Mouse (Mus musculus): Measurements from ENCODE around the gene Myo5c. TPM values are rescaled to one million over a fixed set of nuclear protein-coding genes. Genes with fewer than 3 reads are reported as not detected.
A peak's percentile ranks its signal among the peaks of the same experiment; 100 is the strongest.

Gene Myo5c
- polyA plus RNA-seq, 1 experiment from 2014 or later = 0.51 TPM

DNA sequence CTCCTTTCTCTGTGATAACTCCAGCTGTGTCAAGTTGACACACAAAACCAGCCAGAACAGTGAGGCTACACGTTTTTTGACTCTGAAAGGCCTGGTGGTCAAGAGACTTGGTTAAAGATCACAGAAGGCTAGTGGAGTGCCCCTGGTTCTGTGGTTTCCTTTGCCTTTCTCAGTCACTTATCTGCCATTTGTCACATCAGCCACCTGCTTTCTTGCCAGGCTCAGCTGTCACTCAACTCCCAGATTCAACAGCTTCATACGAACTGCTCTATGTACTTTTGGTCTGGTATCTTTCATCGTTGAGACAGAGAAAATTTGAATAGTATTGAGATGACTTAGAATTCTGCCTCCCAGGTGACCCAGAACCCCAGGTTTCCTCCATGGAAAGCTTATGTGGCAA lies 21.9 kb downstream of the Myo5c start:
- 41% methylated on average over 3 of the region's 3 CpGs for WGBS
- no peak for ATAC-seq
- Histone ChIP-seq H3K27ac (ENCODE audit: low read depth, low read length) (peak overlapping the region; percentile 71), H3K9ac (ENCODE audit: low read depth, low read length) (no peak overlapping the region), H3K4me1 (ENCODE audit: control insufficient read depth, insufficient read depth, low read depth, low read length) (peaks cover 16% of the 10 kb centered on the region), H3K9me3 (ENCODE audit: control insufficient read depth, low read length) (no peaks in the 10 kb centered on the region), H3K36me3 (ENCODE audit: control insufficient read depth, insufficient read depth, low read length) (no peaks in the 10 kb centered on the region), H3K4me2 (ENCODE audit: low read length) (no peak overlapping the region), H3K4me3 (ENCODE audit: low read length) (no peak overlapping the region), H3K27me3 (replicated peaks; ENCODE audit: control insufficient read depth, insufficient read depth, low read length) (no peaks in the 10 kb centered on the region)

DNA sequence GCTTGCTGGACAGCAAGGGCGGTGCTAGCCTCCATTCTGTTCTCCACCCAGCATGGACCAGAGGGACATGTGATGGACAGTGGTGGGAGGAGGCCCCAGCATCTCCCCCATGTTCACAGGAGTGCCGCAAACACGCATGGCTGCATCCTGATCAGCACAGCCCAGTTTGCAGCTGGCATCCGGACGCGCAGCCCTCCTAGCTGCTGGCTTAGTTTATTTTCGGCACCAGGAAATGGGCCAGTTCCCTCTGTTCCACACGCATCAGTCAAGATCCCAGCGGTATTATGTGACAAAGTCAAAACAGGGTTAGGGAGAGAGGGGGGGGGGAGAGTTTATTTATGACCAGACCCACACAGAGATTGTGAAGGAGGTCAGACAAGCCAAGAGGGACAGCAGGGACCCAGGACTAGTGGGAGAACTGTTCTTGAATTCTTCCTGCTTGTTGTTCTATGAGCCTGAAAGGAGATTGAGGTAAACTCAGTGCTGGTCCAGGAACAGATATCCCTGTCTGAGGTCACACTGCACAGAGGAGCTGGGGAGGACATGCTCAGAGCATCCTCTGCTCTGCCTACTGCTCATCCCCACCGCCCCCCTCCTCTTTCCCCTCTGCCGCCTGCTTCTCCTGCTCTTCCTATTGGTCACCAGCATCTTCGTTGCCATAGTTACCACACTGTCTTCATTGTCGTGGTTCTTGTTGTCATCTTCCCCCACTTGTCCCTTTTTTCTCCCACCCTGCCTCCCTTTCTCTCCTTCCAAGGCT lies 22.6 kb downstream of the Myo5c start:
- Histone ChIP-seq H3K36me3 (ENCODE audit: control insufficient read depth, insufficient read depth, low read length) (no peaks in the 10 kb centered on the region), H3K4me3 (ENCODE audit: low read length) (no peak overlapping the region), H3K9ac (ENCODE audit: low read depth, low read length) (no peak overlapping the region), H3K27ac (ENCODE audit: low read depth, low read length) (peak overlapping the region; percentile 76), H3K4me1 (ENCODE audit: control insufficient read depth, insufficient read depth, low read depth, low read length) (peaks cover 16% of the 10 kb centered on the region), H3K27me3 (replicated peaks; ENCODE audit: control insufficient read depth, insufficient read depth, low read length) (no peaks in the 10 kb centered on the region), H3K4me2 (ENCODE audit: low read length) (no peak overlapping the region), H3K9me3 (ENCODE audit: control insufficient read depth, low read length) (no peaks in the 10 kb centered on the region)
- WGBS = 29% methylated on average over 13 of the region's 13 CpGs
- peak; percentile 96 for ATAC-seq

DNA sequence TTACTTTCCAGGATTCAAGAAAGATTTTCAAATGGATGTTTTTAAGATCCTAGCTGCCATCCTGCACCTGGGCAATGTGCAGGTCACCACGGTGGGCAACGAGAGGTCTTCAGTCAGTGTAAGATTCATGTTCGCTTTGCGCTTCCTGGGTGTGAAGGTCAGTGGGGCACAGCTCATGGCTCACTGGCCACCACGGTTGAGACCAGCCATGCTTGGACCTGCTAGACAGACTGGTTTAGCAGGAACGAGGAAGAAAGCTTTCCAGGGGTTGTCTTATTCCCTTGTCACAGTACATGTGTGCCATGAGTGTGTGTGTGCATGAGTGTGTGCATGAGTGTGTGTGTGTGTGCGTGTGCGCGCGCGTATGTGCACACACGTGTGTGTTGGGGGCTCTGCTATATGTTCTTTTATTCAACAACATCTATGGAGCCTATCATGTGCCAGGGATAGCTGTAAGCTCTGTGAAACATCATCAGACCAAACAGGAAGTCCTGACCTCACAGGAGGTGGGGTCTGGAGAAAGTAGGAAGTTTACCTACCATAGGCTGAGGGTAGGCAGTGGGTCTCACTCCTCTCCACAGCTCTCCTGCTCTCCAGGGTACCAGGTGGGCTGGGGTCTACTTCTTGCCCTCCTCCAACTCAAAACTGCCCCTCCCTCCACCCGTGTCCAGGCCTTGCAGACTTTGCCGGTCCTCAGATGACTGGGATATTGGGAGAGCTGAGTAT lies 24.2 kb downstream of the Myo5c start:
- no peaks in the 10 kb centered on the region for H3K9me3 ChIP-seq (ENCODE audit: control insufficient read depth, low read length)
- no peak overlapping the region for H3K4me2 ChIP-seq (ENCODE audit: low read length)
- H3K4me1 ChIP-seq (ENCODE audit: control insufficient read depth, insufficient read depth, low read depth, low read length) = peaks cover 16% of the 10 kb centered on the region
- no peaks in the 10 kb centered on the region for H3K36me3 ChIP-seq (ENCODE audit: control insufficient read depth, insufficient read depth, low read length)
- ATAC-seq = no peak
- no peak overlapping the region for H3K4me3 ChIP-seq (ENCODE audit: low read length)
- 89% methylated on average over 14 of the region's 14 CpGs for WGBS
- no peaks in the 10 kb centered on the region for H3K27me3 ChIP-seq (replicated peaks; ENCODE audit: control insufficient read depth, insufficient read depth, low read length)
- H3K9ac ChIP-seq (ENCODE audit: low read depth, low read length) = no peak overlapping the region
- H3K27ac ChIP-seq (ENCODE audit: low read depth, low read length) = no peak overlapping the region

DNA sequence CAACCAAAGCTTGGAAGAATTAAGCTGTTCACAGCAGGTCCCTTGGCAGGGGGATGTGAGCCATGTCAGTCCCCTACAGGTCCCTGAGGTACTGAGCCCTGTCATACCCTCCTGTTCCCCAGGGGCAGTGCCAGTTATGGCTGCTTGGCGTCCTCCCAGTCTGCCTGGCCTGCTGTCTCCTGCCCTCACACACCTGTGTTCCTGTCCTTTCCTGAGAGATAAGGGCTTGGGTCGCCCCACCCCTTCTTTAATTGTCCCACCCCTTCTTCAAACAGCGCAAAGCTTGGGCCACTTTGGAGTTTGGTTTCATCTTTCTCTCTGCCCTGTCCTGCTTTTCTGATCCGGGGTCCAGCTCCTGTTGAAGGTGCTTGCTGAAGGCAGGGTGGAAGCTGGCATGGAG lies 27.0 kb downstream of the Myo5c start:
- peaks cover 20% of the 10 kb centered on the region for H3K4me1 ChIP-seq (ENCODE audit: control insufficient read depth, insufficient read depth, low read depth, low read length)
- no peak overlapping the region for H3K4me2 ChIP-seq (ENCODE audit: low read length)
- no peaks in the 10 kb centered on the region for H3K36me3 ChIP-seq (ENCODE audit: control insufficient read depth, insufficient read depth, low read length)
- H3K9me3 ChIP-seq (ENCODE audit: control insufficient read depth, low read length) = no peaks in the 10 kb centered on the region
- H3K9ac ChIP-seq (ENCODE audit: low read depth, low read length) = no peak overlapping the region
- H3K27me3 ChIP-seq (replicated peaks; ENCODE audit: control insufficient read depth, insufficient read depth, low read length) = no peaks in the 10 kb centered on the region
- no peak overlapping the region for H3K27ac ChIP-seq (ENCODE audit: low read depth, low read length)
- no peak for ATAC-seq
- WGBS = 85% methylated on average over 4 of the region's 4 CpGs
- H3K4me3 ChIP-seq (ENCODE audit: low read length) = no peak overlapping the region

DNA sequence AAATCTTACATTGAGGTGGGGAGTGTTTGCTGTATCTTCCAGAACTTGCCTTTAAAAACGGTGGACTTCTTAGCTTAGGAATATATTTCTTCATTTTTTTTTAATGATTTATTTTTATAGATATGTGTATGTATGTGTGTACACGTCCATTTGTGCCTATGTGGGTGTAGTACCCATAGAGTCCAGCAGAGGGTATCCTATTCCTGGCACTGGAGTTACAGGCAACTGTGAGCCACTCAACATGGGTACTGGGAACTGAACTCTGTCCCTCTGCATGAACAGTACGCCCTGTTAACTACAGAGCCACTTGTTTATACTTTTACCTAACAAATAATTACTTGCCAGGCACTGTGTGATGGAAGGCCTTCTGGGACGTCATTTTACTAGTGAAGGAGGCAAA lies 27.8 kb downstream of the Myo5c start:
- H3K27me3 ChIP-seq (replicated peaks; ENCODE audit: control insufficient read depth, insufficient read depth, low read length) = no peaks in the 10 kb centered on the region
- 87% methylated on average over 4 of the region's 4 CpGs for WGBS
- peaks cover 12% of the 10 kb centered on the region for H3K4me1 ChIP-seq (ENCODE audit: control insufficient read depth, insufficient read depth, low read depth, low read length)
- H3K4me2 ChIP-seq (ENCODE audit: low read length) = no peak overlapping the region
- H3K27ac ChIP-seq (ENCODE audit: low read depth, low read length) = no peak overlapping the region
- H3K9ac ChIP-seq (ENCODE audit: low read depth, low read length) = no peak overlapping the region
- no peaks in the 10 kb centered on the region for H3K36me3 ChIP-seq (ENCODE audit: control insufficient read depth, insufficient read depth, low read length)
- no peaks in the 10 kb centered on the region for H3K9me3 ChIP-seq (ENCODE audit: control insufficient read depth, low read length)
- no peak overlapping the region for H3K4me3 ChIP-seq (ENCODE audit: low read length)
- no peak for ATAC-seq

DNA sequence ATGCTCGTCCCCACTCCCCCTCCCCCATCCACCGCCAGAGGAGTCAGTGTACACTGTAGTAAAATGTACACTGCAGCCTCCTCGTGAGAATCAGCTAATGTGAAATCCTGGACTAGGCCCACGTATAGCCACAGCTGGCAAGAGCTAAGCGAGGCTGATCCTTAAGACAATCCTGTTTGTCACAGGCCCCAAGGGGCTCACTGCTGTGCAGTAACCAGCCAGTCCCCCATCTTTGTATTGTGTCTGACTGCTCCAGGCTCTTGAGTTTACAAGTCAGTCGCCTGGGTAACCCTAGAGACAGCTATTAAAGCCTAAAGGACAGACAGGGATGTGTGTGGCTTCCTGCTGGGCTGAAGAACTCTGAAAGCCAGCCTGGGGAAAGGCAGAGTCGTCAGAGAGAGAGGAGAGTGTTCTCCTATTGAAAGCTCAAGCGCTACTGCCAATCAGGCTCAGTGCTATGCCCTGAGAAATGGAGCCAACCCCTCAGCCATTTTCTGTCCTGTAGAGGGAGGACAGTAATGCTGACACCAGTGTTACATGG lies 29.6 kb downstream of the Myo5c start:
- 1% methylated on average over 8 of the region's 8 CpGs for WGBS
- Histone ChIP-seq H3K36me3 (ENCODE audit: control insufficient read depth, insufficient read depth, low read length) (no peaks in the 10 kb centered on the region), H3K27me3 (replicated peaks; ENCODE audit: control insufficient read depth, insufficient read depth, low read length) (no peaks in the 10 kb centered on the region), H3K9ac (ENCODE audit: low read depth, low read length) (peak overlapping the region; percentile 35; the same call in 1 of the 2 replicates), H3K4me2 (ENCODE audit: low read length) (no peak overlapping the region), H3K9me3 (ENCODE audit: control insufficient read depth, low read length) (no peaks in the 10 kb centered on the region), H3K4me3 (ENCODE audit: low read length) (no peak overlapping the region), H3K4me1 (ENCODE audit: control insufficient read depth, insufficient read depth, low read depth, low read length) (peaks cover 7% of the 10 kb centered on the region), H3K27ac (ENCODE audit: low read depth, low read length) (peak overlapping the region; percentile 51)
- ATAC-seq = peak; percentile 87

DNA sequence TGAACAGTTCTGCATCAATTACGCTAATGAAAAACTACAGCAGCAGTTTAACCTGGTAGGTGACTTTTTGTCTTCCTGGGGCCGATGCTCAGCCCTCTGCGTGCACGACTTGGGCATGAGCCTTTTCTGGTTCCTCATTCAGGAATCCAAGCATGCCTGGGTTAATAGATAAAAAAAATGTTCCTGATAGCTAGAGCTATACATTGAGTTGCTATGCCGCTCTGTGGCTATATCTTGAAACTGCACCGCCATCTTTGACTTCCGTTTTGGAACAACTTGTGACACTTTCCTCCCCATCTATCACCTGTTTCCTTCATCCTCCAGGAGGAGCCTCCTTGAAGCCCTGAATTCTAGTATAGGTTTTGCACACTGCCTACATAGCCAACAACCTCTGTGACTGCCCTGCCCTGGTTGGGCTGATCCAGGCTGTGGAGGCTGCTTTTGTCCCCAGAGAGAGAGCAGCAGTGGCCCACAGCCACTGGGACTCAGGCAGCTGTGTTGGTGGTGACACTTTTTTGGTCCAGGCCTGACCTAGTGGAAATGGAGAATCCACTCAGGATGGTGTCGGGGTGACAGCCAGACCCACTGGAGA lies 30.5 kb downstream of the Myo5c start:
- WGBS = 54% methylated on average over 8 of the region's 8 CpGs

DNA sequence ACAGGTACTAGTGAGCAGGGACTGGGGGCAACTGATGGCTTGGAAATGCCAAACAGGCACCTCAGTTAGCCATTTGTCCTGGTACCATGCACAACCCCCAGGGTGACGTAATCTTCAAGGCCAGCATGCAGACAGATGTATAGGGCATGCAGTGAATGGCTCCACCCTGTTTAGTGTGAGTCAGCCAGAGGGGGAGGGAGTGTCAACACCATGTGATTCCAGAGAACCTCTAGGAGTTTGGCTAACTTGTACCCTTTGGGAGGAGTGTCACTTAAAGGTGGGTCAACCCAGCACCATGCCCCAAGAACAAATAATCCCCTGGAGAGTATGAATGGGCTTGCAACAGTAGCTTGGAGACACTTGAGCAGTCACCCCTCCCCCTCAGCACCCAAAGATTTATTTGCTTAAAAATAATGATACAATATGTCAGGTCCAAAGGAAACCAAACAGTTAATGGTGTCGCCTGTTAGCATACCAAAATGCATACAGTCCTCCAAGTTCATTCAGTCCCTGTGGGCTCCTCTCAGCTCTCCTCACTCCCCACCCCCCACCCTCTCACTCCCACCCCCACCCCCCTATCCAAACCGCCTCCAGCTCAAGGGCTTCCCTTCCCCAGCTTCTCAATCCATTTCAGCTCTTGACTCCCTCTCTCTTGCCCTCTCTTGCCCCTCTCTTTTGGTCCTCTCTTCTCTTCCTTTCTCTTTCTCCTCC lies 32.3 kb downstream of the Myo5c start:
- WGBS = 50% methylated on average over 3 of the region's 3 CpGs
- ATAC-seq = no peak
- Histone ChIP-seq H3K36me3 (ENCODE audit: control insufficient read depth, insufficient read depth, low read length) (no peaks in the 10 kb centered on the region), H3K9me3 (ENCODE audit: control insufficient read depth, low read length) (no peaks in the 10 kb centered on the region), H3K4me1 (ENCODE audit: control insufficient read depth, insufficient read depth, low read depth, low read length) (peaks cover 7% of the 10 kb centered on the region), H3K4me2 (ENCODE audit: low read length) (no peak overlapping the region), H3K27ac (ENCODE audit: low read depth, low read length) (no peak overlapping the region), H3K27me3 (replicated peaks; ENCODE audit: control insufficient read depth, insufficient read depth, low read length) (no peaks in the 10 kb centered on the region), H3K4me3 (ENCODE audit: low read length) (no peak overlapping the region), H3K9ac (ENCODE audit: low read depth, low read length) (no peak overlapping the region)

More for the DNA sequence above, 30.5 kb downstream of the Myo5c start:
- peaks cover 7% of the 10 kb centered on the region for H3K4me1 ChIP-seq (ENCODE audit: control insufficient read depth, insufficient read depth, low read depth, low read length)
- no peaks in the 10 kb centered on the region for H3K27me3 ChIP-seq (replicated peaks; ENCODE audit: control insufficient read depth, insufficient read depth, low read length)
- ATAC-seq = no peak
- no peak overlapping the region for H3K27ac ChIP-seq (ENCODE audit: low read depth, low read length)
- no peaks in the 10 kb centered on the region for H3K9me3 ChIP-seq (ENCODE audit: control insufficient read depth, low read length)
- no peak overlapping the region for H3K4me3 ChIP-seq (ENCODE audit: low read length)
- H3K9ac ChIP-seq (ENCODE audit: low read depth, low read length) = no peak overlapping the region
- H3K4me2 ChIP-seq (ENCODE audit: low read length) = no peak overlapping the region
- H3K36me3 ChIP-seq (ENCODE audit: control insufficient read depth, insufficient read depth, low read length) = no peaks in the 10 kb centered on the region

Data from hindbrain, embryonic 16.5 days (tissue).